Comparison of ENCODE assay signal across 8 mouse cellular contexts in the genomic region with DNA sequence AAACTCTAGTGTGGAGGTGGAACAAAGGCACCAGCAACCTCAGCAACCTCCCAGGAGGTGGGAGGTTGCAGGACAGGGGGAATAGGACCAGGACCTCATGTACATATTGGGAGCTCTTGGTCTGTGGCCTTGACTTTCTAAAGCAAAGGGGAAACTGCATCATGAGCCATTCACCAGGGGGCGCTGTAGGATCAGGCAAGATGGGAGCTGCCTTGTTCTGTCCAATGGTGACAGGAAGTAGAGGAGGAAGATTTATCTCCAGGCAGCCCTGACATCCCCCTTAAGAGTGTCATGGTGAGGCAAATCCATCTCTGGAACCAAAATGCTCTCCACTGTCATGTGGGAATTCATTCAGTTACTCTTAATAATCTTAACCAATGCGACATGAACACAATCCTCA. TPM values are rescaled to one million over a fixed set of nuclear protein-coding genes. Genes with fewer than 3 reads are reported as not detected.
DNase-seq lines count a peak whose midpoint lies in the region; ATAC-seq lines count a peak whose summit lies in the region.

No protein-coding gene starts in this region.

- H3K36me3 ChIP-seq in kidney, embryonic 16.5 days (ENCODE audit: insufficient read depth, low read length), result peaks cover 39% of the 10 kb centered on the region
- peaks cover 97% of the 10 kb centered on the region for H3K36me3 ChIP-seq in liver, embryonic 12.5 days
- no peaks in the 10 kb centered on the region for H3K36me3 ChIP-seq in splenic B cell, adult 2 months (ENCODE audit: control insufficient read depth, insufficient read depth, low read length, poor library complexity, severe bottlenecking)

- H3K9ac ChIP-seq in kidney, embryonic 16.5 days (replicated peaks; ENCODE audit: low read length), result no peak overlapping the region
- no peak overlapping the region for H3K9ac ChIP-seq in liver, embryonic 12.5 days

- DNase-seq in 3T3-L1 (ENCODE audit: low read depth, low spot score), result peak; percentile 86
- DNase-seq in adrenal gland, adult 2 months, result peak; percentile 83
- peak; percentile 86 for DNase-seq in embryo, embryonic 10.5 days (ENCODE audit: low spot score)
- DNase-seq in neural tube, embryonic 10.5 days (ENCODE audit: extremely low spot score, low spot score), result peak; percentile 81
- DNase-seq in splenic B cell, adult 2 months (ENCODE audit: low read depth, low spot score), result peak; percentile 74

- no peak overlapping the region for H3K4me3 ChIP-seq in kidney, embryonic 16.5 days (ENCODE audit: low read length)
- H3K4me3 ChIP-seq in liver, embryonic 12.5 days, result no peak overlapping the region

- H3K4me2 ChIP-seq in kidney, embryonic 16.5 days (replicated peaks; ENCODE audit: low read depth, low read length), result no peak overlapping the region
- no peak overlapping the region for H3K4me2 ChIP-seq in liver, embryonic 12.5 days

- no peaks in the 10 kb centered on the region for H3K4me1 ChIP-seq in kidney, embryonic 16.5 days (ENCODE audit: insufficient read depth, low read length)
- no peaks in the 10 kb centered on the region for H3K4me1 ChIP-seq in liver, embryonic 12.5 days

- H3K27me3 ChIP-seq in kidney, embryonic 16.5 days (ENCODE audit: insufficient read depth, low read length), result no peaks in the 10 kb centered on the region
- H3K27me3 ChIP-seq in liver, embryonic 12.5 days (replicated peaks), result no peaks in the 10 kb centered on the region
- H3K27me3 ChIP-seq in splenic B cell, adult 2 months (ENCODE audit: control insufficient read depth, insufficient read depth, low read length, poor library complexity, severe bottlenecking), result no peaks in the 10 kb centered on the region

- 47% methylated on average over 2 of the region's 2 CpGs for whole genome bisulfite sequencing in kidney, embryonic 16.5 days
- 45% methylated on average over 2 of the region's 2 CpGs for WGBS in liver, embryonic 12.5 days (ENCODE audit: insufficient replicate concordance)

- no peak overlapping the region for H3K27ac ChIP-seq in kidney, embryonic 16.5 days (ENCODE audit: low read length)
- H3K27ac ChIP-seq in liver, embryonic 12.5 days, result no peak overlapping the region

- H3K9me3 ChIP-seq in kidney, embryonic 16.5 days (ENCODE audit: low read length), result no peaks in the 10 kb centered on the region
- no peaks in the 10 kb centered on the region for H3K9me3 ChIP-seq in liver, embryonic 12.5 days (replicated peaks)

- peak; percentile 53 for ATAC-seq in granulocyte monocyte progenitor cell, adult 5-6 weeks (replicated peaks; ENCODE audit: poor library complexity, severe bottlenecking)
- peak; percentile 36; the same call in 1 of the 2 replicates for ATAC-seq in kidney, embryonic 16.5 days (ENCODE audit: low FRiP score, low TSS enrichment)
- ATAC-seq in liver, embryonic 12.5 days, result peak; percentile 51; the same call in 1 of the 2 replicates

RNA-seq across cellular contexts. Expression of gene Adamts7, which starts 43.6 kb away (rescaled TPM):
- total RNA-seq in adrenal gland, adult 2 months (2021), result 1 to 10 TPM; 2.5 to 6.1 TPM
- 10.9 and 12.0 TPM in 2 replicates for polyA plus RNA-seq in adrenal gland, adult 2 months (2012; rRNA removed)
- 2.4 TPM in 1 of 2 replicates, not detected in the other for total RNA-seq in granulocyte monocyte progenitor cell, adult 5-6 weeks (2014; fragmentation: Nextera tagmentation)
- total RNA-seq in granulocyte monocyte progenitor cell, adult 5-6 weeks (2017), result 0.21 TPM in 1 of 2 replicates, not detected in the other
- 16.5 and 17.5 TPM in 2 replicates for polyA plus RNA-seq in kidney, embryonic 16.5 days (2015; fragmentation: Nextera tagmentation; extraction: Ambion mirVana)
- polyA plus RNA-seq in liver, embryonic 12.5 days (2016; fragmentation: Nextera tagmentation; extraction: Ambion mirVana), result 1.4 and 1.5 TPM in 2 replicates
